Mouse (Mus musculus): Measurements from ENCODE around the gene Cd3eap. TPM values are rescaled to one million over a fixed set of nuclear protein-coding genes. Genes with fewer than 3 reads are reported as not detected.

The Cd3eap gene
- total and polyA plus RNA-seq, 2 experiments from 2014 or later: 12.4 to 17.9 TPM

DNA sequence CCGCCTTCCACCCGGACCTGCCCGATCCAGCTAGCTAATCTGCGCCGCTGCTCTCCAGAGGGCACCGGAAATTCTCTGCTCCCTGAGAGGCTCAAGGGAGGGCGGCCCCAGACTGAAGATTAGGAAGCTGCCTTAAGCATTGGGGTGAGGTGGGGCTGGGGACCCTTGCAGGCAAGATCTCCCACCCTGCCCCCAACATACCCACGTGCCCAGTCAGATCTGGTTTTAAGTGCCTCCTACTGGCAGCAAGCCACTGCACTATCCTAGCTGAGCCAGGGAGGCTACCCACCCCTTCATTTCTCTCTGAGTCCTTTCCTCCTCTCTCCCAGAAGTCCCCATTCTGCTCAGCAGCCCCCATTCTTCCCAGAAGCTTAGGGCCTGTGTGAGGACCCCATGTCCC is 18.8 kb upstream of the Cd3eap start:
- ATAC-seq: no peak
- WGBS: 80% methylated on average over 8 of the region's 8 CpGs
- no peaks in the 10 kb centered on the region; the same call in 1 of the 2 replicates for H3K4me1 ChIP-seq (ENCODE audit: insufficient read depth, low read length)

DNA sequence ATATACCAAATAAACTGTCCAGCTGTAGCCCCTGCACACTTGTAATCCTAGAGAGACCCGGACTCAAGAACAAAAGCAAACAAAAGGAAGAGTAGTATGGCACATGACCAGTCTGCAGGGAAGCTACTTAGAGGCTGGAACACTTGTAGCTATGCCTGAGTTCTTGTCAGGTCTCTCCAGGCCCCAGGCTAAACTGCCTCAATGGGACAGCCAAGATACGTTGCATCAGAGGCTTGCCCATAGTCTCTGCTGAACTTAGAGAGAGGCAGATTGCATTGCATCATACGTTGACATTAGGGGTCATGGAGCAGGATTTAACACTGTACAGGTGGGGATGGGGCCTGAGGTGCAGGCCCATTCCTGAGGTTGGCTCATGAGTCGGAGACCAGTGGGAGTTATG is 16.7 kb upstream of the Cd3eap start:
- no peak overlapping the region for H3K4me2 ChIP-seq (ENCODE audit: low read depth, low read length)
- H3K27ac ChIP-seq: no peak overlapping the region
- 88% methylated on average over 4 of the region's 4 CpGs for WGBS
- H3K27me3 ChIP-seq (ENCODE audit: insufficient read depth, low read length): no peaks in the 10 kb centered on the region
- no peaks in the 10 kb centered on the region for H3K4me1 ChIP-seq (ENCODE audit: insufficient read depth, low read length)
- ATAC-seq (no peak), DNase-seq (ENCODE audit: low spot score) (no peak)
- H3K9ac ChIP-seq (replicated peaks; ENCODE audit: low read length): no peak overlapping the region
- no peak overlapping the region for H3K4me3 ChIP-seq (ENCODE audit: low read length)
- H3K9me3 ChIP-seq (ENCODE audit: low read length): no peaks in the 10 kb centered on the region
- TF ChIP-seq CTCF (IDR thresholded peaks at IDR 0.05; ENCODE audit: low read depth): no peak
- no peaks in the 10 kb centered on the region for H3K36me3 ChIP-seq (ENCODE audit: insufficient read depth, low read length)

More for the DNA sequence above, 18.8 kb upstream of the Cd3eap start:
- no peak overlapping the region for H3K9ac ChIP-seq (replicated peaks; ENCODE audit: low read length)
- TF ChIP-seq CTCF (IDR thresholded peaks at IDR 0.05; ENCODE audit: low read depth): no peak
- H3K36me3 ChIP-seq (ENCODE audit: insufficient read depth, low read length): no peaks in the 10 kb centered on the region
- H3K4me2 ChIP-seq (ENCODE audit: low read depth, low read length): no peak overlapping the region
- H3K4me3 ChIP-seq (ENCODE audit: low read length): no peak overlapping the region
- no peak overlapping the region for H3K27ac ChIP-seq
- DNase-seq (ENCODE audit: low spot score): no peak
- no peaks in the 10 kb centered on the region for H3K9me3 ChIP-seq (ENCODE audit: low read length)
- no peaks in the 10 kb centered on the region for H3K27me3 ChIP-seq (ENCODE audit: insufficient read depth, low read length)

DNA sequence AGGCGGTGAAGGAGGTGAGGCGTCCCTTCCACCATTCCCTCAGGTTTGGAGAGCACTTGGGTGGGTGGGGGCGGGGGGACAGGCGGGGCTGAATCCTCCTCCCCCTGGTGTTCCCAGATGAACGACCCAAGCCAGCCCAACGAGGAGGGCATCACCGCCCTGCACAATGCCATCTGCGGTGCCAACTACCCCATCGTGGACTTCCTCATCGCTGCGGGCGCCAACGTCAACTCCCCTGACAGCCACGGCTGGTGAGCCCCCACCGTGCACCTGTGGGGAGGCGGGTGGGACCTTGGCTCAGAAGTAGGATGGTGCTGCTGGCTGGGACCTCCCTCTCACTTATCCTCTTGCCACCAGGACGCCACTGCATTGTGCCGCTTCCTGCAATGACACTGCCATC is 16.1 kb upstream of the Cd3eap start:
- Histone ChIP-seq H3K4me2 (ENCODE audit: low read depth, low read length) (no peak overlapping the region), H3K4me1 (ENCODE audit: insufficient read depth, low read length) (no peaks in the 10 kb centered on the region), H3K36me3 (ENCODE audit: insufficient read depth, low read length) (no peaks in the 10 kb centered on the region), H3K9me3 (ENCODE audit: low read length) (no peaks in the 10 kb centered on the region), H3K27ac (no peak overlapping the region), H3K9ac (replicated peaks; ENCODE audit: low read length) (no peak overlapping the region), H3K4me3 (ENCODE audit: low read length) (no peak overlapping the region), H3K27me3 (ENCODE audit: insufficient read depth, low read length) (no peaks in the 10 kb centered on the region)
- no peak for TF ChIP-seq CTCF (IDR thresholded peaks at IDR 0.05; ENCODE audit: low read depth)
- ATAC-seq (no peak), DNase-seq (ENCODE audit: low spot score) (no peak)
- 86% methylated on average over 18 of the region's 18 CpGs for WGBS

DNA sequence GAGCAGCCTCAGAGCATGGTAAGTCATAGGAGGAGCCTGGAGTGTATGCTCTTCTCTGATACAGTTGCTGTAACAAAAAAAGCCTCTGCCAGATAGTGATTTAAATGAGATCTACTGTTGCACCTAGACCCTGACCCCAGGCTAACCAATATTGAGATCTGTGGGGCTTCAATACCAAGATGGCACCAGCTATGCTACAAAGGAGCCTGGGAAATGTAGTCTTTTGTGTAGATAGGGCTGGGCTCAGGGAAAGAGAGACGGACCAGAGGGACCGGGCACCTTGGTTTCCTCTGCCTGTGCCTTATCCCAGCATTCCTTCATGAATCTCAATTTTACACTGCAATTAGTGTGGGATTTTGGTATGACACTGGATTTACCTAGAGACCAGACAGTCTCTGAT is 14.1 kb upstream of the Cd3eap start:
- H3K4me1 ChIP-seq (ENCODE audit: insufficient read depth, low read length): no peaks in the 10 kb centered on the region
- TF ChIP-seq CTCF (IDR thresholded peaks at IDR 0.05; ENCODE audit: low read depth): no peak
- no peak overlapping the region for H3K4me3 ChIP-seq (ENCODE audit: low read length)
- ATAC-seq: no peak
- H3K27ac ChIP-seq: no peak overlapping the region
- no peak overlapping the region for H3K4me2 ChIP-seq (ENCODE audit: low read depth, low read length)
- no peaks in the 10 kb centered on the region for H3K36me3 ChIP-seq (ENCODE audit: insufficient read depth, low read length)
- H3K9me3 ChIP-seq (ENCODE audit: low read length): no peaks in the 10 kb centered on the region
- 0 out of 2 replicates have a peak, but pooled peaks cover 5% of the 10 kb centered on the region for H3K27me3 ChIP-seq (ENCODE audit: insufficient read depth, low read length)
- H3K9ac ChIP-seq (replicated peaks; ENCODE audit: low read length): no peak overlapping the region
- WGBS: 85% methylated on average over 2 of the region's 2 CpGs
- no peak for DNase-seq (ENCODE audit: low spot score)

DNA sequence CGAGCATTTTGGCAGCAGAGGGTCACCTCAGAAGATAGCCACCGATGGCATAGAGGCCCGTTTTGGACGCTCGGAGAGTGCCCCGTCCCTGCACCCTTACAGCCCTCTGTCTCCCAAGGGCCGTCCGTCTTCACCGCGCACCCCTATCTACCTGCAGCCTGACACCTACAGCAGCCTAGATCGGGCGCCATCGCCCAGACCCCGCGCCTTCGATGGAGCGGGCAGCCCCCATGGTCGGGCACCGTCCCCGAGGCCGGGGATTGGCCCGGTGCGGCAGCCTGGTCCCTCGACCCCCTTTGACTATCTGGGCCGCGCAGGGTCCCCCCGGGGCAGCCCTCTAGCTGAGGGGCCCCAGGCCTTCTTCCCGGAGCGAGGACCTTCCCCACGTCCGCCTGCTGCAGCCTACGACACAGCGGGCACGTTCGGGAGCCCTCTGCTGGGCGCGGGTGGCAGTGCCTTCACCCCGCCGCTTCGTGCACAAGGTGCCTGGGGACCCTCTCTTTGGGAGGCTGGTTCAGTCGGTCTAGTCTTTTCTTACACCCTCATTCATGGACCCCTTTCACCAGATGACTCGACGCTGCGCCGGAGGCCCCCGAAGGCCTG is 10.6 kb upstream of the Cd3eap start:
- 12% methylated on average over 46 of the region's 46 CpGs for WGBS
- Histone ChIP-seq H3K4me2 (ENCODE audit: low read depth, low read length) (peak overlapping the region; percentile 70), H3K27ac (no peak overlapping the region), H3K9ac (replicated peaks; ENCODE audit: low read length) (peak overlapping the region; percentile 54), H3K4me1 (ENCODE audit: insufficient read depth, low read length) (no peaks in the 10 kb centered on the region), H3K9me3 (ENCODE audit: low read length) (no peaks in the 10 kb centered on the region), H3K27me3 (ENCODE audit: insufficient read depth, low read length) (0 out of 2 replicates have a peak, but pooled peaks cover 5% of the 10 kb centered on the region), H3K36me3 (ENCODE audit: insufficient read depth, low read length) (no peaks in the 10 kb centered on the region), H3K4me3 (ENCODE audit: low read length) (peak overlapping the region; percentile 39)
- DNase-seq (ENCODE audit: low spot score) (peak; percentile 78), ATAC-seq (peak; percentile 82)
- peak; percentile 88 for TF ChIP-seq CTCF (IDR thresholded peaks at IDR 0.05; ENCODE audit: low read depth)

DNA sequence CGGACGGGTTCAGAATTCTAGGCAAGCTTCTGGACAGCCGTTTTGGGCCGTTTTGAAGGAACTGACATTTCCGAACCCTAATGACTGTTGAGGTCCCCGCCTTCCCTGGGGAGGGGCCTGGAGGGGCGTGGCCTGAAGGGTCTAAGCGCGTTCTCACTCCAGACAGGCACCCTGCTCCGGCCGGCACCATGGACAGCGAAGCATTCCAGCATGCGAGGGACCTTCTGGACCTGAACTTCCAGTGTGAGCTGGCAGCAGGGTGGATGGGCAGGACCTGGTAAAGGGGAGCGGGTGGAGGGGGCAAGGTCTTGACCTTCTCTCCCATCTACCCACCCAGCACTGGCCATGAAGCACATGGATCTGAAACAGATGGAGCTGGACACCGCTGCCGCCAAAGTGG is 9.1 kb upstream of the Cd3eap start:
- Histone ChIP-seq H3K9me3 (ENCODE audit: low read length) (no peaks in the 10 kb centered on the region), H3K27me3 (ENCODE audit: insufficient read depth, low read length) (0 out of 2 replicates have a peak, but pooled peaks cover 5% of the 10 kb centered on the region), H3K4me1 (ENCODE audit: insufficient read depth, low read length) (no peaks in the 10 kb centered on the region), H3K9ac (replicated peaks; ENCODE audit: low read length) (no peak overlapping the region), H3K4me3 (ENCODE audit: low read length) (no peak overlapping the region), H3K36me3 (ENCODE audit: insufficient read depth, low read length) (no peaks in the 10 kb centered on the region), H3K4me2 (ENCODE audit: low read depth, low read length) (no peak overlapping the region), H3K27ac (no peak overlapping the region)
- no peak for DNase-seq (ENCODE audit: low spot score)
- no peak for ATAC-seq
- no peak for TF ChIP-seq CTCF (IDR thresholded peaks at IDR 0.05; ENCODE audit: low read depth)
- 24% methylated on average over 16 of the region's 16 CpGs for WGBS

DNA sequence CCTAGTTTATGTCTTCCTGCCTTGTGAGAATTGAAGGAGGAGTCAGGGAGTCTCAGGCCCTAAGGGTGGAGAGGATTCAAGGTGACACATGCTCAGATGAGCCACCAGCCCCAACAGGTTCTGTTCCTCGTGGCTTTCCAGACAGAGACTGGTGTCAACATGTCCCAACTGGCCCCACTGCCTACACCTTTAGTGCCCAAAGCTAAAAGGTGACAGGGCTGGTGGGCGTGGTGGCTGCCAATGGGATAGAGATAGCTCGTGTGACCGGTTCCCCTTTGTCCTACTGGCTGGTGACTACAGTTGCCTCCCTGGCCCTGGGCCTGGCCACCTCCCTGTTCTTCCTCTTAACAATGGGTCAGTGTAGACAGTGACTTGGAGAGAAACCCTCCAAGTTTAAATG is 6.1 kb upstream of the Cd3eap start:
- H3K4me2 ChIP-seq (ENCODE audit: low read depth, low read length): no peak overlapping the region
- DNase-seq (ENCODE audit: low spot score): no peak
- WGBS: 82% methylated on average over 4 of the region's 4 CpGs

More for the DNA sequence above, 6.1 kb upstream of the Cd3eap start:
- 0 out of 2 replicates have a peak, but pooled peaks cover 5% of the 10 kb centered on the region for H3K27me3 ChIP-seq (ENCODE audit: insufficient read depth, low read length)
- H3K9me3 ChIP-seq (ENCODE audit: low read length): no peaks in the 10 kb centered on the region
- no peak overlapping the region for H3K4me3 ChIP-seq (ENCODE audit: low read length)
- H3K36me3 ChIP-seq (ENCODE audit: insufficient read depth, low read length): no peaks in the 10 kb centered on the region
- H3K4me1 ChIP-seq (ENCODE audit: insufficient read depth, low read length): no peaks in the 10 kb centered on the region
- H3K27ac ChIP-seq: no peak overlapping the region
- TF ChIP-seq CTCF (IDR thresholded peaks at IDR 0.05; ENCODE audit: low read depth): no peak
- no peak for ATAC-seq
- H3K9ac ChIP-seq (replicated peaks; ENCODE audit: low read length): no peak overlapping the region

All from hindbrain, postnatal 0 days (tissue).